Mouse (Mus musculus): ENCODE results near the gene Ankrd40.

DNA sequence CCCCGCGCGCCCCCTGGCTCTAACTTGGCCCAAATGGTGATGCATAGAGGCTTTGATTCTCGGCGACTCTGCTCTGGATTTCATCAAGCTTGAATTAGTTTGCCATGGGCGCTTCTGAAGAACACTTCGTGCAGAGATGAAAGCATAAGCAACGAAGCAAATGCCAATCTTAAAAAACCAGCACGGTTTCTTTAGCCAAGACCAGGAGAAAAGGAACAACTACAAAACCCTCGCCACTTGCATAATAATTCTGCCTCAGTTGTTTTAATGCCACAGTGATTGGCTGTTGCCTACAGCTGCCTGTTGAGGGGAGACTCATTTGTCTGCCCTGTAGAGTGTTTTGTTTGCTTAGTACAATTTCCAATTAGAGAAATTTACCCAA is 834 bp downstream of the Ankrd40 start:
- TF ChIP-seq GATA1 (IDR thresholded peaks at IDR 0.05; ENCODE audit: borderline replicate concordance, low read length), result no peak
- no peak for TF ChIP-seq FLI1 (IDR thresholded peaks at IDR 0.05; ENCODE audit: low read length)

Data from megakaryocyte, embryonic 14.5 days (primary cell).